In the genomic region with DNA sequence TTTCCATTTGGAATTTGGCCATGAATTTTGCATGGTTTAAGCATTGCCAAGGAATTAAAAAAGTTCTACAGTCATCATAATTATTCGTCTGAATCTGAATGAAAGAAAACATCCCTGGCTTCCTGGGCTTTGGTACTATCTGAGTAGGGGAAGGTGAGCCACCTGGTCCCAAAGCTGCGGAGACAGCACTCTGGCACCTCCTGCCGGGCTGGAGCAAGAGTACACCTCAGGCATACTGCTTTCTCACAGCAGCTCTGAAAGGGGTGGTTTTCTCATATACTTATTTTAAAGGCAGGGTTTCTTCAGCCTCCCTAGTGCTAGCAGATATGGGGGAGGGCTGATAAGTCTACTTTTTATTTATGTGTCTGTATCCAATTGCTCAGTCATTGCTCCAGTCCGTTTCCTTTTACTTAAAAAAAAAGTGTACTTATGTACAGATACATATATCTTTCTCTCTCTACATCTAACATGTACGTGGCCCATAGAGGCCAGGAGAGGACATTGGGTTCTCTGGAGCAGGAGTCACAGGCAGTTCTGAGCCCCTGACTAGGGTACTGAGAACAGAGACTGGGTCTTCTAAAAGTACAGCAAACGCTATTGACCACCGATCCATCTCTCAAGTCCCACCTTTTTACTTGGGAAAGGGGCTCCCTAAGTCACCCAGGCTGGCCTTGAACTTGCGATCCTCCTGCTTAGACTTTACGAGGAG, we compare ENCODE assay signal across 8 mouse cellular contexts. TPM values are rescaled to one million over a fixed set of nuclear protein-coding genes. Genes with fewer than 3 reads are reported as not detected.
DNase-seq lines count a peak whose midpoint lies in the region; ATAC-seq and TF ChIP-seq lines count a peak whose summit lies in the region.

No protein-coding gene starts in this region.

- H3K9me3 ChIP-seq in hindbrain, embryonic 10.5 days, result no peaks in the 10 kb centered on the region
- H3K9me3 ChIP-seq in lung, postnatal 0 days (ENCODE audit: low read length), result no peaks in the 10 kb centered on the region

- H3K36me3 ChIP-seq in hindbrain, embryonic 10.5 days, result peaks cover 31% of the 10 kb centered on the region
- H3K36me3 ChIP-seq in lung, postnatal 0 days (ENCODE audit: insufficient read depth, low read length), result no peaks in the 10 kb centered on the region

- peak overlapping the region; percentile 96 for H3K4me2 ChIP-seq in lung, postnatal 0 days (replicated peaks; ENCODE audit: low read depth, low read length)

- ATAC-seq in frontal cortex, adult (ENCODE audit: low TSS enrichment), result peak; percentile 86
- ATAC-seq in lung, postnatal 0 days, result peak; percentile 82

- TF ChIP-seq EP300 in lung, postnatal 0 days (IDR thresholded peaks at IDR 0.05), result no peak

- H3K4me1 ChIP-seq in hindbrain, embryonic 10.5 days (replicated peaks), result peaks cover 28% of the 10 kb centered on the region
- H3K4me1 ChIP-seq in lung, postnatal 0 days (ENCODE audit: insufficient read depth, low read depth, low read length), result peaks cover 5% of the 10 kb centered on the region; the same call in 1 of the 2 replicates

- H3K9ac ChIP-seq in lung, postnatal 0 days (replicated peaks; ENCODE audit: low read depth), result peak overlapping the region; percentile 55; the same call in 1 of the 2 replicates

- H3K27ac ChIP-seq in hindbrain, embryonic 10.5 days, result peak overlapping the region; percentile 97
- H3K27ac ChIP-seq in lung, postnatal 0 days (ENCODE audit: low read length), result peak overlapping the region; percentile 72

- H3K4me3 ChIP-seq in hindbrain, embryonic 10.5 days, result peak overlapping the region; percentile 80
- H3K4me3 ChIP-seq in lung, postnatal 0 days (ENCODE audit: low read depth, low read length), result peak overlapping the region; percentile 62

- peak; percentile 79 for DNase-seq in Muller cell, postnatal 12 days (ENCODE audit: inconsistent ontology term)
- DNase-seq in cerebellum, adult 9-10 months, result peak; percentile 81
- DNase-seq in hindbrain, embryonic 10.5 days (ENCODE audit: low spot score), result peak; percentile 80
- DNase-seq in layer of hippocampus, adult 9-11 months, result peak; percentile 61
- DNase-seq in lung, postnatal 0 days (ENCODE audit: low spot score), result peak; percentile 93
- DNase-seq in ovary, postnatal 10 days (ENCODE audit: low spot score), result peak; percentile 36
- DNase-seq in thymus, postnatal 0 days (ENCODE audit: low spot score), result peak; percentile 87

- peak; percentile 95 for TF ChIP-seq CTCF in lung, postnatal 0 days (IDR thresholded peaks at IDR 0.05)

- WGBS in hindbrain, embryonic 10.5 days, result 1% methylated on average over 9 of the region's 9 CpGs
- WGBS in lung, postnatal 0 days, result under 1% methylated on average over 9 of the region's 9 CpGs

- H3K27me3 ChIP-seq in hindbrain, embryonic 10.5 days (ENCODE audit: insufficient read depth, poor library complexity, severe bottlenecking), result no peaks in the 10 kb centered on the region
- no peaks in the 10 kb centered on the region for H3K27me3 ChIP-seq in lung, postnatal 0 days (replicated peaks; ENCODE audit: insufficient read depth, low read length)

RNA-seq across cellular contexts. Expression of gene Mcm5, which starts 0.7 kb away (rescaled TPM):
- 235 and 294 TPM in 2 replicates for polyA plus RNA-seq in hindbrain, embryonic 10.5 days (2016; fragmentation: Nextera tagmentation; extraction: Ambion mirVana)
- polyA plus RNA-seq in lung, postnatal 0 days (2015; fragmentation: Nextera tagmentation; extraction: Ambion mirVana), result 14.6 and 14.9 TPM in 2 replicates
- 167 and 206 TPM in 2 replicates for polyA plus RNA-seq in thymus, postnatal 0 days (2015; fragmentation: Nextera tagmentation; extraction: Ambion mirVana)

RNA-seq across cellular contexts. Expression of gene Hmox1, which starts 15.3 kb away (rescaled TPM):
- 19.9 and 22.8 TPM in 2 replicates for polyA plus RNA-seq in hindbrain, embryonic 10.5 days (2016; fragmentation: Nextera tagmentation; extraction: Ambion mirVana)
- polyA plus RNA-seq in lung, postnatal 0 days (2015; fragmentation: Nextera tagmentation; extraction: Ambion mirVana), result 33.6 and 38.7 TPM in 2 replicates
- 29.4 and 31.9 TPM in 2 replicates for polyA plus RNA-seq in thymus, postnatal 0 days (2015; fragmentation: Nextera tagmentation; extraction: Ambion mirVana)

Comparison
In these comparisons a context has a peak if more than half of its experiments do, and no peak if none do; other contexts are left out.
1. Peak in every context shown above with its lines: DNase-seq, ATAC-seq, H3K4me3 ChIP-seq and H3K27ac ChIP-seq.
2. DNase-seq: peak in every context shown above with its lines; median percentile 93 in lung, postnatal 0 days; 87 in thymus, postnatal 0 days; 81 in cerebellum, adult 9-10 months; 80 in hindbrain, embryonic 10.5 days; 79 in Muller cell, postnatal 12 days; 61 in layer of hippocampus, adult 9-11 months; 36 in ovary, postnatal 10 days.
3. RNA of gene Mcm5, which starts 0.7 kb away (polyA plus RNA-seq): 235 to 294 TPM in hindbrain, embryonic 10.5 days and 167 to 206 TPM in thymus, postnatal 0 days; 14.6 to 14.9 TPM in lung, postnatal 0 days; every median in the first group is over 10 times any median in the second.